Mouse (Mus musculus): ENCODE measurements around the gene Neurl3. TPM values are rescaled to one million over a fixed set of nuclear protein-coding genes. Genes with fewer than 3 reads are reported as not detected.

Gene Neurl3
- polyA plus RNA-seq, 1 experiment from 2014 or later, result 2.0 TPM

DNA sequence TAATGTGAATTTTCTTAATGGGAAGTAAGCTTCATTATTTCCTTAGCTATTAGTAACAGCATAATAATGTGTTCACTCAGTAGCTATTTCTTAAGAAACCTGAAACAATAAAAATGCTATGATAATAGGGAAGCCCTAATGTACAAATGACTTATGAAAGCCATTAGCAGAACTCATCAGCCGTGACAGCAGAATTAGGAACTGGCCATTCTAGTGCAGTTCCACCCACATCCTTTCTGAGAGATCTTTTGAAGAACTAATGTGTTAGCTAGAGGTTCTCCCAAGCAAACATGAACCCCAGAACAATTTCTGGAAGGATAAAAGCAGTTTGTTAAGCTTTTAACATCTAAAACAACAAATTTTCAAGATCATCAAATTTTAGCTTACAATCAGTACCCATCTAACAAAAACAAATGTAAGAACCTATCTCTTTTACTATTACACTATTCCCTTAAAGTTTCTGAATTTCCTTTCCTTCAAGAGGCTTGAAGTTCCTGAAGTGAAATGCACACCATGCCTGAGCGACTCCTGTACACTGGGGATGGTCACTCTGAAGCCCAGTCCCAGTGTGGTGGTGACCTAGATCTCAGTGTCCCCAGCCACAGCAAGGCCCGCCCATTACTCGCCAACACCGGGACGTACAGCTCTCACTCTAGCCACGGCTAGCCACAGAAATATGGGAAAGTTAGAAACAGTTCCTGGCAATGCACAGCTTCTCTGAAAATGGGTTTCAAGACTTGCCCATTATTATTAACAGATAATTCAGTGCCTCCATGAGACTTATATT lies 43.4 kb downstream of the Neurl3 start:
- Histone ChIP-seq H3K4me1 (no peaks in the 10 kb centered on the region), H3K36me3 (peaks cover 55% of the 10 kb centered on the region), H3K27ac (no peak overlapping the region), H3K9ac (no peak overlapping the region), H3K4me3 (no peak overlapping the region), H3K4me2 (replicated peaks) (no peak overlapping the region), H3K9me3 (no peaks in the 10 kb centered on the region), H3K27me3 (no peaks in the 10 kb centered on the region)
- ATAC-seq (ENCODE audit: low FRiP score, low read depth), result no peak
- 86% methylated on average over 7 of the region's 7 CpGs for WGBS

DNA sequence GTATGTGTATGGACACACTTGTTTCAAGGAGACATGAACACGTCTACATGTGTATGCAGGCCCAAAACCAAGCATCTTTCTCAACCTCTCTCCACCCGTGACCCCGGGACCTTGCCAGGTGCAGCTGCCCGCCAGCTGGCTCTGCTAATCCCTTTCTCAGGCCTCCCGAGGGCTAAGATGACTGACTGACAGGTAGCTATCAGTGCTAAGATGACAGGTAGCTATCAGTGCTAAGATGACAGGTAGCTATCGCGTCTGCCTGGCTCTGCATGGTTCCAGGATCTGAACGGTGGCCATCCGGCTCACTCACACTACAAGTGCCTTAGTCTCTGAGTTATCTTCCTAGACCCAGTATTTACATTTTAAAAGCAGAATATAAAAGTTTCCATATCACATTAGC lies 46.0 kb downstream of the Neurl3 start:
- Histone ChIP-seq H3K4me3 (no peak overlapping the region), H3K27ac (no peak overlapping the region), H3K9me3 (no peaks in the 10 kb centered on the region), H3K4me1 (no peaks in the 10 kb centered on the region), H3K4me2 (replicated peaks) (no peak overlapping the region), H3K27me3 (no peaks in the 10 kb centered on the region), H3K36me3 (peaks cover 60% of the 10 kb centered on the region), H3K9ac (no peak overlapping the region)
- ATAC-seq (ENCODE audit: low FRiP score, low read depth), result no peak
- 81% methylated on average over 9 of the region's 9 CpGs for WGBS

DNA sequence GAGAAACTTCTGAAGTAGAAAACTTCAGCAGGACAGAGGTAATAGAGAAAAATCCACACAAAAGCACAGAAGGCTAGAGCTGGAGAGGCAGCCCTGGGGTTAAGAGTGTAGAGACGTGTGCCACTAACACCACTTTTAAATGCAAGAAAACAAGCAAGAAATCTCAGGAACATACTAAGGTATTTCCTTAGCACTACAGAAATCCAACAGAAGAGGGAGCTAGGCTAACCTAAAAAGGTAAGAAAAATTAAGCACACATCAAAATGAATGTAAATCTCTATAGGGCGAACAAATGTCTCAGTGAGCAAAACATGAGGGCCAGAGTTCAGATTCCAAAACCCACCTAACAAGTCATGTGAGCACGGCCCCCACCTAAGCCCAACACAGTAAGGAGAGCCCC lies 49.8 kb downstream of the Neurl3 start:
- 87% methylated on average over 3 of the region's 3 CpGs for WGBS
- Histone ChIP-seq H3K9me3 (no peaks in the 10 kb centered on the region), H3K27ac (no peak overlapping the region), H3K9ac (no peak overlapping the region), H3K4me2 (replicated peaks) (no peak overlapping the region), H3K4me3 (no peak overlapping the region), H3K27me3 (no peaks in the 10 kb centered on the region), H3K36me3 (peaks cover 57% of the 10 kb centered on the region), H3K4me1 (no peaks in the 10 kb centered on the region)
- no peak for ATAC-seq (ENCODE audit: low FRiP score, low read depth)

Other genes starting within 250 kb of the Neurl3 start
- gene Hs6st1, start 206.3 kb downstream of the Neurl3 start, polyA plus RNA-seq (2015; fragmentation: Nextera tagmentation; extraction: Ambion mirVana), result 5.0 and 5.7 TPM in 2 replicates
- 52.4 and 54.6 TPM in 2 replicates for gene Uggt1, start 30.0 kb downstream of the Neurl3 start, polyA plus RNA-seq (2015; fragmentation: Nextera tagmentation; extraction: Ambion mirVana)
- gene Arid5a, start 33.1 kb upstream of the Neurl3 start, polyA plus RNA-seq (2015; fragmentation: Nextera tagmentation; extraction: Ambion mirVana), result 6.7 and 9.2 TPM in 2 replicates
- 48.3 and 49.5 TPM in 2 replicates for gene Kansl3, start 94.5 kb upstream of the Neurl3 start, polyA plus RNA-seq (2015; fragmentation: Nextera tagmentation; extraction: Ambion mirVana)
- gene Fer1l5, start 97.6 kb upstream of the Neurl3 start, polyA plus RNA-seq (2015; fragmentation: Nextera tagmentation; extraction: Ambion mirVana), result 0.97 and 1.1 TPM in 2 replicates
- 53.2 and 56.8 TPM in 2 replicates for gene Lman2l, start 170.6 kb upstream of the Neurl3 start, polyA plus RNA-seq (2015; fragmentation: Nextera tagmentation; extraction: Ambion mirVana)
- gene Cnnm4, start 196.9 kb upstream of the Neurl3 start, polyA plus RNA-seq (2015; fragmentation: Nextera tagmentation; extraction: Ambion mirVana), result 19.5 and 20.4 TPM in 2 replicates
- 3.7 and 4.4 TPM in 2 replicates for gene Cnnm3, start 237.2 kb upstream of the Neurl3 start, polyA plus RNA-seq (2015; fragmentation: Nextera tagmentation; extraction: Ambion mirVana)

Data from limb, embryonic 13.5 days (tissue).